14 mouse cellular contexts compared by ENCODE assay signal in genomic region chr12:117410604-117411003, GRCm38 (mm10).
DNase-seq lines count a peak whose midpoint lies in the region; ATAC-seq and TF ChIP-seq lines count a peak whose summit lies in the region.
"Had no signal": no experiment of that assay in that cellular context is flagged by ENCODE, and none has a peak within 500 bp of the region (broad histone marks: within the 10 kb centered on the region; RNA-seq: fewer than 3 reads in every experiment).

No protein-coding gene starts in this region.

- no peak for TF ChIP-seq CTCF in heart, postnatal 0 days (IDR thresholded peaks at IDR 0.05; ENCODE audit: low read depth)
- TF ChIP-seq CTCF in lung, postnatal 0 days (IDR thresholded peaks at IDR 0.05), result no peak

- no peak overlapping the region for H3K4me2 ChIP-seq in hindbrain, embryonic 15.5 days
- no peak overlapping the region for H3K4me2 ChIP-seq in hindbrain, embryonic 16.5 days (ENCODE audit: low read length)
- no peak overlapping the region for H3K4me2 ChIP-seq in heart, postnatal 0 days (ENCODE audit: low read depth, low read length)
- no peak overlapping the region for H3K4me2 ChIP-seq in lung, postnatal 0 days (replicated peaks; ENCODE audit: low read depth, low read length)
- no peak overlapping the region for H3K4me2 ChIP-seq in midbrain, embryonic 14.5 days (ENCODE audit: low read length)
- H3K4me2 ChIP-seq: embryonic facial prominence, embryonic 15.5 days; intestine, embryonic 15.5 days; neural tube, embryonic 12.5 days had no signal

- no peaks in the 10 kb centered on the region for H3K27me3 ChIP-seq in hindbrain, embryonic 15.5 days
- H3K27me3 ChIP-seq in hindbrain, embryonic 16.5 days (replicated peaks; ENCODE audit: control insufficient read depth, insufficient read depth, low read length), result no peaks in the 10 kb centered on the region
- no peaks in the 10 kb centered on the region for H3K27me3 ChIP-seq in heart, postnatal 0 days (ENCODE audit: control insufficient read depth, insufficient read depth, low read length)
- H3K27me3 ChIP-seq in lung, postnatal 0 days (replicated peaks; ENCODE audit: insufficient read depth, low read length), result no peaks in the 10 kb centered on the region
- H3K27me3 ChIP-seq in midbrain, embryonic 14.5 days (ENCODE audit: control insufficient read depth, insufficient read depth, low read length), result no peaks in the 10 kb centered on the region
- H3K27me3 ChIP-seq: embryonic facial prominence, embryonic 15.5 days; intestine, embryonic 15.5 days; neural tube, embryonic 12.5 days had no signal

- WGBS in hindbrain, embryonic 15.5 days, result 41% methylated on average over 1 of the region's 1 CpGs
- WGBS in hindbrain, embryonic 16.5 days, result 35% methylated on average over 1 of the region's 1 CpGs
- WGBS in heart, postnatal 0 days, result 13% methylated on average over 1 of the region's 1 CpGs
- 25% methylated on average over 1 of the region's 1 CpGs for WGBS in lung, postnatal 0 days
- 42% methylated on average over 1 of the region's 1 CpGs for WGBS in midbrain, embryonic 14.5 days

- no peak overlapping the region for H3K4me3 ChIP-seq in hindbrain, embryonic 15.5 days
- H3K4me3 ChIP-seq in hindbrain, embryonic 16.5 days (ENCODE audit: low read length), result no peak overlapping the region
- no peak overlapping the region for H3K4me3 ChIP-seq in heart, postnatal 0 days (ENCODE audit: low read depth, low read length)
- no peak overlapping the region for H3K4me3 ChIP-seq in lung, postnatal 0 days (ENCODE audit: low read depth, low read length)
- no peak overlapping the region for H3K4me3 ChIP-seq in midbrain, embryonic 14.5 days (replicated peaks; ENCODE audit: low read depth, low read length)
- H3K4me3 ChIP-seq: embryonic facial prominence, embryonic 15.5 days; intestine, embryonic 15.5 days; neural tube, embryonic 12.5 days had no signal

- H3K4me1 ChIP-seq in hindbrain, embryonic 15.5 days (replicated peaks), result peaks cover 17% of the 10 kb centered on the region
- peaks cover 2% of the 10 kb centered on the region for H3K4me1 ChIP-seq in hindbrain, embryonic 16.5 days (ENCODE audit: control insufficient read depth, insufficient read depth, low read depth, low read length)
- H3K4me1 ChIP-seq in heart, postnatal 0 days (ENCODE audit: control insufficient read depth, insufficient read depth), result peaks cover 13% of the 10 kb centered on the region
- peaks cover 3% of the 10 kb centered on the region; the same call in 1 of the 2 replicates for H3K4me1 ChIP-seq in lung, postnatal 0 days (ENCODE audit: insufficient read depth, low read depth, low read length)
- H3K4me1 ChIP-seq in midbrain, embryonic 14.5 days (ENCODE audit: control insufficient read depth, insufficient read depth, low read length), result 0 out of 2 replicates have a peak, but pooled peaks cover 7% of the 10 kb centered on the region
- H3K4me1 ChIP-seq: intestine, embryonic 15.5 days had no signal

- no peaks in the 10 kb centered on the region for H3K36me3 ChIP-seq in hindbrain, embryonic 15.5 days
- no peaks in the 10 kb centered on the region for H3K36me3 ChIP-seq in hindbrain, embryonic 16.5 days (ENCODE audit: control insufficient read depth, insufficient read depth, low read length)
- H3K36me3 ChIP-seq in heart, postnatal 0 days (replicated peaks; ENCODE audit: control insufficient read depth, insufficient read depth, low read length), result no peaks in the 10 kb centered on the region
- H3K36me3 ChIP-seq in lung, postnatal 0 days (ENCODE audit: insufficient read depth, low read length), result no peaks in the 10 kb centered on the region
- H3K36me3 ChIP-seq in midbrain, embryonic 14.5 days (ENCODE audit: control insufficient read depth, insufficient read depth, low read length), result no peaks in the 10 kb centered on the region
- H3K36me3 ChIP-seq: embryonic facial prominence, embryonic 15.5 days; intestine, embryonic 15.5 days; neural tube, embryonic 12.5 days had no signal

- H3K9me3 ChIP-seq in hindbrain, embryonic 15.5 days, result no peaks in the 10 kb centered on the region
- H3K9me3 ChIP-seq in hindbrain, embryonic 16.5 days (ENCODE audit: control insufficient read depth, low read length), result no peaks in the 10 kb centered on the region
- no peaks in the 10 kb centered on the region for H3K9me3 ChIP-seq in heart, postnatal 0 days (replicated peaks; ENCODE audit: control insufficient read depth, low read length)
- H3K9me3 ChIP-seq in lung, postnatal 0 days (ENCODE audit: low read length), result no peaks in the 10 kb centered on the region
- H3K9me3 ChIP-seq in midbrain, embryonic 14.5 days (ENCODE audit: control insufficient read depth, low read length), result no peaks in the 10 kb centered on the region
- H3K9me3 ChIP-seq: embryonic facial prominence, embryonic 15.5 days; intestine, embryonic 15.5 days; neural tube, embryonic 12.5 days had no signal

- no peak for ATAC-seq in hindbrain, embryonic 15.5 days (ENCODE audit: low FRiP score, low read depth)
- ATAC-seq in hindbrain, embryonic 16.5 days, result no peak
- peak; percentile 77 for ATAC-seq in heart, postnatal 0 days (ENCODE audit: insufficient read depth, low read depth)
- ATAC-seq in lung, postnatal 0 days, result peak; percentile 80
- ATAC-seq in midbrain, embryonic 14.5 days (ENCODE audit: low FRiP score, low TSS enrichment), result no peak
- no peak for ATAC-seq in activated CD4-positive, CD25-positive, alpha-beta regulatory T cell, adult 4 months
- ATAC-seq: intestine, embryonic 15.5 days had no signal

- H3K9ac ChIP-seq in hindbrain, embryonic 15.5 days, result no peak overlapping the region
- H3K9ac ChIP-seq in hindbrain, embryonic 16.5 days (ENCODE audit: low read depth, low read length), result no peak overlapping the region
- H3K9ac ChIP-seq in heart, postnatal 0 days (replicated peaks; ENCODE audit: low read depth, low read length), result no peak overlapping the region
- no peak overlapping the region for H3K9ac ChIP-seq in lung, postnatal 0 days (replicated peaks; ENCODE audit: low read depth)
- H3K9ac ChIP-seq in midbrain, embryonic 14.5 days (replicated peaks; ENCODE audit: low read length), result no peak overlapping the region
- H3K9ac ChIP-seq: embryonic facial prominence, embryonic 15.5 days; intestine, embryonic 15.5 days; neural tube, embryonic 12.5 days had no signal

- DNase-seq in heart, adult 18-20 months, result peak; percentile 13 to 36
- DNase-seq in heart, postnatal 0 days (ENCODE audit: low spot score), result peak; percentile 61
- peak; percentile 52 for DNase-seq in lung, postnatal 0 days (ENCODE audit: low spot score)
- DNase-seq in midbrain, embryonic 14.5 days, result no peak
- DNase-seq: cerebellum, adult 11-12 months; right cerebral cortex, postnatal 4 days; thymus, adult 2 months had no signal

- TF ChIP-seq EP300 in heart, postnatal 0 days (IDR thresholded peaks at IDR 0.05; ENCODE audit: low read depth), result peak; percentile 64; the same call in 1 of the 2 replicates
- peak; percentile 65 for TF ChIP-seq EP300 in lung, postnatal 0 days (IDR thresholded peaks at IDR 0.05)

- H3K27ac ChIP-seq in hindbrain, embryonic 15.5 days (replicated peaks), result 0 out of 2 replicates have a peak overlapping the region, but pooled peaks have one; percentile 12
- H3K27ac ChIP-seq in hindbrain, embryonic 16.5 days (ENCODE audit: low read depth, low read length), result no peak overlapping the region
- no peak overlapping the region; the same call in 1 of the 2 replicates for H3K27ac ChIP-seq in heart, postnatal 0 days (ENCODE audit: low read depth)
- H3K27ac ChIP-seq in lung, postnatal 0 days (ENCODE audit: low read length), result no peak overlapping the region
- H3K27ac ChIP-seq in midbrain, embryonic 14.5 days (replicated peaks; ENCODE audit: low read depth, low read length), result no peak overlapping the region
- H3K27ac ChIP-seq: embryonic facial prominence, embryonic 15.5 days; intestine, embryonic 15.5 days; macrophage; neural tube, embryonic 12.5 days had no signal

Comparison
In these comparisons a context has a peak if more than half of its experiments do, and no peak if none do; other contexts are left out.
1. ATAC-seq: peak in heart, postnatal 0 days (single experiment) and lung, postnatal 0 days (single experiment); none in hindbrain, embryonic 15.5 days (single experiment), hindbrain, embryonic 16.5 days (single experiment), midbrain, embryonic 14.5 days (single experiment) and activated CD4-positive, CD25-positive, alpha-beta regulatory T cell, adult 4 months (single experiment).